Mouse (Mus musculus): ENCODE data around the gene Ppdpf.
A peak's percentile ranks its signal among the peaks of the same experiment; 100 is the strongest.
"Not testable (repeated sequence)": the region's sequence is repeated elsewhere in the genome, so short reads cannot be mapped to it uniquely, and the experiment has no call there.

Gene Ppdpf

DNA sequence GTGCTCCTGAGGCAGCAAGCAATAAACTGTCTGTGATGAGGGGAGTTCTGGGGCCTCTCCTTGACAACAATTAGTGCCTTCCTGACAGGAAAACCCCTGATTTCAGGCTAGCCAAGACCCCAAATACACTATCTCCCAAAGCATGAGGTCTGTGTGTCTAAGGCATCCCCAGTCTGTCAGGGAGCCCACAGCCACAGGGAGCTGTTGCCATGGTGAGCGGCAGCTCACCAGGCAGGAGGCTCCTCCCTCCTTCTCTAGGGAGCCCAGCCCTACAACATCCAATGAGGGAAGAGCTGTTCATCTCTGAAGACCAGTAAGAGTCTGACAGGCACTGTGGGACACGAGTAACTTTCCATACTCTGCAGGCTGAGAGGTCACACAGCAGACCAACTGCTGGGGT lies 27.3 kb upstream of the Ppdpf start:
- peak; percentile 69 to 75 for DNase-seq

DNA sequence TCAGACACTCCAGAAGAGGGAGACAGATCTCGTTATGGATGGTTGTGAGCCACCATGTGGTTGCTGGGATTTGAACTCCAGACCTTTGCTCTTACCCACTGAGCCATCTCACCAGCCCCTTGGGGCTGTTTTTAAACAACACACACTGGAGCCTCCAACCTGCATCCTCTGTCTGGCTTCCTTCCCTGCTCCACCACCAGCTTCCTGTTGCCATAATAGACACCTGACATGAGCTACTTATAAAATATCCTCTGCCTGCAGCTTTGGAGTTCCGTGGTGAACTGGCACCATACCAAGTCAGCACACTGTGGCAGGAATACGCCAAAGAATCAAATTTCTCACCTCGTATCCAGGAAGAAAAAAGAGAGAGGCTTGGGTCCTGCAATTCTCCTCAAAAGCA lies 26.2 kb upstream of the Ppdpf start:
- peak in 1 of 2 experiments; percentile 31 for DNase-seq

DNA sequence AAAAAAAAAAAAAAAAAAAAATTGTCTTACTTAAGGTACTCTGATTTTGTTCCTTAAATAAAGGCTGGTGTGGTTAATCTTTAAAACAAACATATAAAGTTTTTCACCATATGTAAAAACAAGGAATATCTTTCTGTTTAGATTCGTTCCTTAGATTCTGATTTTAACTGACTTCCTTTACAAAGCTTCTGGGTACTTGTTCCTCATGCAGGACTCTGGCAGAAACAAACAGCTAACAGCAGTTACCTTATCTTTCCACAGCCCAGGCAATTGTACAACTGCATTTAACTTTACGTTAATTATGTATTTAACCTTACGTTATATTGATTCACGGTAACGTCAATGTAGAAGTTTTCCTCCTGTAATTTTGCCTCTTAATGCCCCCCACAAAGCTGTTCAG lies 20.6 kb upstream of the Ppdpf start:
- no peak for DNase-seq

DNA sequence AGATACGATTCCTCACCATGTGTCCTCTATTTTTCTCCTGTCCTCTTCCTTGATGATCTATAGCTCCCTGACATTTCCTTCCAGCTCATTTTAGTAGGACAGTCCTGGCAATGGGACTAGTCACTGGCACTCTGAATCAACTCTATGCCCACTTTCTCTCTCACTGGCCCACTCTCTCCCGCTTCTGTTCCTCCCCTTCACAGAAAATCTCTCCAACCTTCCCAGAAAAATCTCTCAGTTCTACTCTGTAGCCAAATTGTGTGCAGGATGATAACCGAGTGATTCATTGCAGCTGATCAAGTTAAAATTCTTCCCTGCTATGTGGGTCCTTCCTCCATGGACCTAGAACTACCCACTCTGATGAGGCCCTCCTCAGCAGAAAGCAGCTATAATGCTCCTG lies 12.4 kb upstream of the Ppdpf start:
- DNase-seq: no peak

DNA sequence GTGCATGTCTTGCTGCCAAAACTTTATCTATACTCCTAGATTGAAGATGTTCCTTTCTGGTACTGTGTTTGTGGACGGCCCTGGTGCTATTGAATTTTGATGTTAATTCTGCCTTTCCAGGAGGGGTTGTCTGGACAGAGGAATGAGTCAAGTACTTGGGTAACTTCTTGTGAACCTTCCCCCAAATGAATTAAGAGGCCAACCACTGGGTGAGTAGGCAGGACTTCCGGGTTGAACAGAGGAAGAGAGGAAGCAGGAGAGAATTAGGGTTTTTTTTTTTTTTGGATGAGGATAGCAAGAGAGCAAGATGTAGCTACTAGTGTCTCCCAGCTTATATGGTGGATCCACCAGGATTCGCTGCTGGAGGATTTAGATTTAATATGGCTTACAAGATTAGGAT lies 9.0 kb upstream of the Ppdpf start:
- no peak for DNase-seq

DNA sequence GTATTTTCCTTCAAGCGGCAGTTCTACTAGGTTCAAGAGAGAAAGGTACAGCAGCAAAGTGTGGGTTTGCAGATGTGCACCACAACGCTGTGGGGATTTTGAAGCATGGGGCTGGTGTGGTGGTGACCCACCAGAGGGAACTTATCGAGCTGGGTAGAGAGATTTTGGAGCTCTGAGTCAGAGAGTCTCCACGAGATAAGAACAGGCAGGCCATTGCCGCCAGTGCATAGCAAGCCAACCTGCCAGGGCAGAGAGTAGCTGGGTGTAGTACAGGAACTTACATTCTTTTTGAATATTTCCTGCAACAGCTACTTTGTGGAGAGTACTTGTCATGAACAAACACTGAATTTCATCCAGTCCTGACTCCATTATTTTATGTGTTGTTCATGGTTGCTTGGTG lies 8.6 kb upstream of the Ppdpf start:
- DNase-seq: no peak

DNA sequence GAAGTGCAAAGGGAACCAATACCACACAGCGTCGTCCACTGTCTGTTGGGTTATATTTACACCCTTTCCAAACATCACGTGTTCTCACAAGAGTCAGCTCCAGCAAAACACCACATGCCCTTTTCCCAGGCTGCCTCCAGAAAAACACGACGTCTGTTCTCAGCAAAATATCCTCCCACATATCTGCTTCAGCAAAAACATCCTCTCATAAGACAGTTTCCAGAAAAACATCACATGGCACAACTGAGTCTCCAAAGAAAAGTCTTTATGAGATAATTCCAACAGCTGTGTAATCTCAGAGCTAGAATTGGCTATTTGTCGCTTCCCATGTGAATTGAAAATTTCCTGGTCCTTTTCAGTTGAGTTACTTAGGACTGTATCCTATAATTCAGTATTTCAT lies 6.1 kb upstream of the Ppdpf start:
- DNase-seq: no peak

DNA sequence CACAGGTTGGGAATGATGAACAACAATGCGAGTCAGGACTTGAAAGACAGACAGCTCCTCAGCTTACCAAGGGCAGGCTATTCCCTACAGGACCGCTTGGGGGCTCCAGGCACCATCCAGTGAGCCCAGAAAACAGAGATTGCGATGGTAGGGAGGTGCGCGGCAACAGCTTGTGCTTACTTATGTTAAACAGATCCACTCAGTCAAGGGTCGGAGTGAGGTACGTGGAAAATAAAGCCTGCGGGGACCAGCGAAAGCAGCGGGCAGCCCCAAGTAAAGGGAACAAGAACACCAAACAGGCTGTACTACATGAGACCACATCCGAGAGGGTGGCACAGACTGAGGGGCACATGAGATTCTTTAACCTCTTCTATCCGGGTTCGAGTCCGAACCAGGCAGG lies 412 bp upstream of the Ppdpf start:
- DNase-seq: peak; percentile 91 to 92

DNA sequence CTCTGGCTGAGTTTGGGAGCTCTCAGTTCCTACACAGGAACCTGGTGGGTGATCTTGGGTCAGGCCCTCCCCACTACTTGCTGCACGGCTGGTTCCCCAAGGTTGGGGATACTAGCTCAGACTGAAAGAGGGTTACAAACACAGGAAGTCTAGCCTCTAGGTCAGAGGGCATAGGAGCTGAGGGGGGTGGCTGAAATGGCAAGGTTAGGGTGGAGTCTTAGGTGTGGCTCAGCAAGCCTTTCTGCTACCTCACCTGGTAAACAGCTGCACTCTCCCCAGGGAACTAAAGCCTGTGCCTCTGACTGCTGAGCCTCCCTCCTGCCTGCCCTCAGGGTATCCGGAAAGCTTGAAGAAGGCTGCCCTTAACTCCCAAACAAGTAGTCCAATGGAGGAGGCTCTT lies 1.6 kb downstream of the Ppdpf start:
- DNase-seq: no peak

DNA sequence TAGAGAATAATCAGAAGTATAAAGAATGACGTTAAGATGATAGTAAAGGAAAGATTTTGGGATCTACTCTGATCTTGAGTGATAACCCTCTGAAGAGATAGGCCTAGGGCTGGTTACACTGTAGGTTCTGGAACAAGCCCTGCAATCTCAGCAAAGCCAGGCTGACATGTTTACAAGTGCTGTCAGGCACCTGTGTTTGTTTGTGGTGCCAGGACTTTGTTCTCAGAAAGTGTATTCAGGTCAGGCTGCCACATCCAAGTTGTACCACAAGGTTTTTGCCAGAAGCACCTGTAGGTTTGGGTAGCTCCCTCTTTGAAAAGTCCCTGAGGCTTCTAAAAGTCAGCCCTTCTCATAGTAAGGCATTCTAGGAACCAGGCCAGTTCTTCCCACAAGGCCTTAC lies 2.3 kb downstream of the Ppdpf start:
- no peak for DNase-seq

DNA sequence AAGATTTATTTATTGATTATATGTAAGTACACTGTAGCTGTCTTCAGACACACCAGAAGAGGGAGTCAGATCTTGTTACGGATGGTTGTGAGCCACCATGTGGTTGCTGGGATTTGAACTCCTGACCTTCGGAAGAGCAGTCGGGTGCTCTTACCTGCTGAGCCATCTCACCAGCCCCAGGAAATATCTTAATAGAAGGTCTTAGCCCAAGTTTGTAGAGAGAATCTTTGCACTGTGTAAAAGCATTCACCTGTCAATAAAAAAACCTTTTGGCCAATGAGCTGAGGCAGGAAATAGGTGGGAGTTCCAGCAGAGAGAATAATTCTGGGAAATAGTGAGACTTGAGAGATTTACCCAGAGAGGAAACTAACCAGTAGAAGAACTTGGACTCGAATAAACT lies 4.3 kb downstream of the Ppdpf start:
- DNase-seq: not testable (repeated sequence)

DNA sequence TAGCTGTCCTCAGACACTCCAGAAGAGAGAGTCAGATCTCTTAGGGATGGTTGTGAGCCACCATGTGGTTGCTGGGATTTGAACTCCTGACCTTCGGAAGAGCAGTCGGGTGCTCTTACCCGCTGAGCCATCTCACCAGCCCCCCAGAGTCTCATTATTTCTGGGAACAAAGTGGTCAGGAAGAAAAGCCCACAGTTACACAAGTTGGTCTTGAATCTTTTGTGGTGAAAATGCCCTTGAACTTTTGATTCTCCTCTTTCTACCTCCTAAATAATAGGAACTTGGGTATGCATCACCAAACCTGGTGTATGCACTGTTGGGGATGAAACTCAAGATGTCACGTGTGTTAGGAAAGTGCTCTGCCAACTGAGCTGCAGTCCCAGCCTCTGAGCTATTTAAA lies 4.9 kb downstream of the Ppdpf start:
- no peak for DNase-seq

DNA sequence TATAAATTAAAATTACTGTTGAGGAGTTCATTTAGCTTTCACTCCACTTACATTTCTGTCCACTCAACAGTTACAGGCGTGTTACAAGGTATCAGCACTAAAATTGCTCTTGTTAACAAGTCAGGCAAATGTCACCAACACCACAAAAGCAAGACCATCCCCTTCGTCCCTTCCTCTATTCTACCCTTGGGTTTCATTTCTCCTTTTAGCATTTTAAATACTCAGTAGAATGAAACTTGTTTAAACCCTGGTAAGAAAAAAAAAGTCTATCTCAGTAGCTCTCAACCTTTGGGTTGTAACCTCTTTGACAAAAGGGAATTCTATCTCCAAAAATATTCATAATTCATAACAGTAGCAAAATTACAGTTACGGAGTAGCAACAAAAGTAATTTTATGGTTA lies 6.0 kb downstream of the Ppdpf start:
- no peak for DNase-seq

DNA sequence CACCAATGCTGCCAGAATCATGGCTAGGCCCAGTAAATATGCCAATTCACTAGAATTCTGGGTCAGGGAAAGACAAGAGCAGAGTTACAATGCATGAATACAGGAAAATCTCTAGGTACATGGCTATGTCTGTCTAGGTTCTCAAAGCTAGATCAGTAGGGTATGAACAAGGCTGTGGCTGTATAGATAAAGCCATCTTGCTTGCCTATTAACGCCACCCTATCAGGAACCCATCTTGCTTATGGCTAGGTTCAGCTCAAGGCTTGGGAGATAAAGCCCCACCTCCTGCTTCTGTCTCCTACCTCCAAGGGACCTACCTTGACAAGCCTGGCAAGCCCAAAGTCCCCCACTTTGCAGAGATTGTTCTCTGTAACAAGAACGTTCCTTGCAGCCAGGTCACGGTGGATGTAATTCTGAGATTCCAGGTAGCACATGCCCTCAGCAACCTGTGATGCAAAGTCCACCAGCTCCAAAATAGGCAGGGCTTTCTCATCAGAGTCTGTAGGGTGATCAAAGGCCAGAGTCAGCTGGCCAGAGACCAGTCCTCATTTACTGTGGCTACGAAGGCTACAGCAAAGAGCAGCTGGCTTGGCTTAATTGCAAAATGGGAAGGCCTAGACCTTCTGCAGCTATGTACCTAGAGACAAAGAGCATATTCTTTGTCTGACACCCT lies 9.7 kb downstream of the Ppdpf start:
- no peak for DNase-seq

DNA sequence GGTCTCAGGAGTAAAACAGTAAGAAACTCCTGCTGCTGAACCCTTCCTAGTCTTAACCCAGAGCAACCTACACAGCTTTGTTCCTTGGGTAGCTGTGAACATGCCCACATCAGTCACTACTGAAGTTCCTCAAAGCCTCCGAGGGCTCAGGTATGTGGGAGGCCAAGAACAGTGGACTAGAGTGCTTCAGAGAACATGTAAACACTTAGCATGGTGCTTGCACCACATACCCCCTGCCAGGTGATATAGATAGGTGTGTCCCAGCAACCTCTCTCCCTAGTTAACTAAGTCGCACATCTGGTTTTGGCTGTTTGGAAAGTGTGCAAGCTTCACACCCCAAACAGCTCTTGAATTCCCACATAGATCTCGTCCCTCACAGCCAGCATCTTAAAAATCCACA lies 14.6 kb downstream of the Ppdpf start:
- DNase-seq: no peak

DNA sequence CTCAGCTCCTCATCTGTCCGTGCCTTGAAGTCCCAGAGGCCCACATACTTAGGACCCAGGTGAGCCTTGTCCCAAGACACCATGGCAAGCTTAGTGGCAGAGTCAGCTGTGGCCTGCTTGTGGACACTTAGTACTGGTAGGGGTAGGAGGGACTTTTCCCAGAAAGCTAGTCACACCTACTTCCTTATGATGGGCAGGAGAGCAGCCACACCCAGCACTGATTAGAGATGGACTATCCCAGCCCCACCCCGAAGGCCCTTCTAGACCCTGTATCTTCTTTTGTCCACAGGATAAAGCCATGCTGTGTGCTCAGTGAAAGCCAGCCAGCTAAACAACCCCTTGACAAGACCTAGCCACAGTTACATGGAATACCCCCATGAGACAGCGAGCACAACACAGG lies 15.4 kb downstream of the Ppdpf start, which contains the start of gene Ptk6:
Gene Ptk6, minus strand, starts transcription at position 368 of the 400 bp plus-strand sequence.
- no peak for DNase-seq

DNA sequence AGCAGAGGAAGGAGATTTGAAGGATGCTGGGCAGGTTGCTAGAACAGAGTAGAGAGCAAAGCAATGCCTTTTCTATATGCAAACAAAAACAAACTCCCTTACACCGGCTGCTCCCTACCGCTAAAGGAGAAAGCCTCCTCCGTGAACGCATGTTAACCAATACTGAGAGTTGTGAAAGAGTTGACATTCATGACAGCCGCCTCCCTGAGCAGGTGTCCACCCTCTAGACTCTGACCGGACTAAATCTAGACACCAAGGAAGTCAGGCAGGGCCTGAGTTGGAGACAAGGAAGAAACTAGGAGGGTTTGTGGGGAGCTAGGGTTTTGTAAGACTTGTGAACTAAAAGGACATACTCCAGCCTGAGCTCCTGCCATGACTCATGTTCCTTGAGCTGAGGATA lies 15.8 kb downstream of the Ppdpf start:
- no peak for DNase-seq

DNA sequence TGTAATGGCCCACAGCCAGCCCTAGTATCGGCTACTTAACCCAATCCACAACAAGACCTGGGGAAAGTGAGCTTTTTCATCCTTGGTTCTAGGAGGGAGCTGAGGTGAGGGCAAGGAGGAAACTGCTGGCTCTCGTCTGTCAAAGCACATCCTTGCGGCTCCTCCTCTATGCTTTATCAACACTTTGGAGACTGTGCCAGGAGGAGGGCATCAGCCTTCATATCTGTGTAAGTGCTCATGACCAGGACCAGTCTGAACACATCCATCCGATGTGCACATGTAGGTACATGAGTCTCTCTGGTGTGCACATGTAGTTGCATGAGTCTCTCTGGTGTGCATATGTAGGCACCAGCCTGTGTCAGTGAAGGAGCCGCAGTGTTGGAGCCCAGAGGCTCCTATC lies 18.6 kb downstream of the Ppdpf start:
- DNase-seq: no peak

DNA sequence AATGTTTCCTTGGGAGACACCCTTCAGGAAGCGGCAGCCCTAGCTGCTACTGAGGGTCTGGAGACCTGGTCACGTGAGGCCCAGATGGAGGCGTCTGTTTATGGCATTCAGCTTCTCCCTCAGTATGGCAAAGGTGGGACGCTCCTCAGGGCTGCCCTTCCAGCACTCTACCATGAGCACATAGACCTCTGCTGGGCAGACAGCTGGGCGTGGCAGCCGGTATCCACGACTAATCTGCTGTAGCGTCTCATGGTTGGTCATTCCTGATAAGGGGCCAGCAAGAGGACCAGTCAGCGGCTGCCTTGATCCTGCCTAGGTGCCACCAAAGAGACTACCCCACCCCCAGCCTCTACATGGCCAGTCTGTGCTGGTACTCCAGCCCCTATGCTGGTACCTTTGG lies 19.1 kb downstream of the Ppdpf start:
- no peak for DNase-seq

DNA sequence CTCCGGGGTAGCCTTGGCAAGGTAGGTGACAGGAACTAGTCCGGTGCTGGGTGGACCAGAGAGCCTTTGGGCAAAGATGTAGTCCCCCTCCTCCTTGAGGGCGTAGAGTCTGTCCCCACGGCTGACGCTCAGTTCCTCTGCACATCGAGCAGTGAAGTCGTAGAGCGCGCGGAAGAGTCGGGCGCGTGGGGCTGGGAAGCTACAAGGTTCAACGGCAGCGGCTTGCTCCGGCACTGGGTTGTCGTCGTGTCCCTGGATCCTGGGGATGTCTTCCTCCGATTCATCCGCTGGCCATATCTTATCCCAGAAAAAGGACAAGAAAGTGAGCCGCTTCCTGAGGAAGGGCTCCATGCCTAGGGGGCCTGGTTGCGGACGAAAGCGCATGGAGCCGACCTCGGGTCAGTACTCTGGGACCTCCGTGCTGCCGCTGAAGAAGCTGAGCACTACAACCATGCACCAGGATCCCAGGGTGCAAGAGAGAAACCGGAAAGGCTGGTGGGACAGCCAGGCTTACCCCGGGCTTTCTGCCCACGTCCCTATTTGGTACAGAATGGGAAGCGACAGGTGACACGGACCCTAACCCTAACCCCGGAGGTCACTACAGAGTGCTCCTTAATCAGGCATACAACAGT lies 25.5 kb downstream of the Ppdpf start:
- no peak for DNase-seq

DNA sequence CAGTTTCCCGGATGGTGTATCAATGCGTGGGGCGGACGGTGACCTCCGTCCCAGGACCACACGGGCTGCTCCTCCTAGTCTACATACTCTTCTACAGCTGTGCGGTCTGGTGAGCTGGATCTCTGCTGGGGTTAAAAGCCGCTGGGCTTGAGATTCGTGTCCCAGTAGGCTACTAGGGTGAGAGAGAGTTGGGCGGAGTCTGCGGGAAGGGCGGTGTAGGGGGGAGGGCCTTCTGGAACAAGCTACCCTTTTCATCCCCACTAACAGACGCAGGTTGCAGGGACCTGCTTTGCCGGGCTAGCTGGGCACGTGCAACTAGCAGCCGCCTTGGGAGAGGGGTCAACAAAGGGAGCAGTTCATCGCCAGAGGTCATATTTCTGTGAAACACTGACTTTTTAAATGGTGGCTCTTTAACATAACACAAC lies 26.0 kb downstream of the Ppdpf start, which contains the start of gene Srms:
Gene Srms, minus strand, starts transcription at position 165 of the 425 bp plus-strand sequence.
- DNase-seq: no peak

DNA sequence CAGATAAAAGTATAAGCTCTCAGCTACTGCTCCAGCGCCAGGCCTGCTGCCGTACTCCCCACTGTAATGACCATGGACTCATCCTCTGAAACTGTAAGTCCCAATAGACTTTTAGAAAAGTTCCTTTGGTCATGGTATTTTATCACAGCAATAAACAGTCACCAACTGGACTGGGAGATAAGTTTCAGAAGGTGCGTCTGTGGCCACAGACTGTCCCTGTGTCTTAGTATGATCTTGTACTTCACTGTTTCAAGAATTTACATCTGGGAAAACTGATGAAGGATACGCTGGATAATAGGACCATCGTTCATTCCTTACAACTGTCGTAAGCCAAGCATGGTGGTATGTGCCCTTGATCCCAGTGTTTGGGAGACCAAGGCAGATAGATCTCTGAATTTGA lies 29.0 kb downstream of the Ppdpf start:
- DNase-seq: no peak

DNA sequence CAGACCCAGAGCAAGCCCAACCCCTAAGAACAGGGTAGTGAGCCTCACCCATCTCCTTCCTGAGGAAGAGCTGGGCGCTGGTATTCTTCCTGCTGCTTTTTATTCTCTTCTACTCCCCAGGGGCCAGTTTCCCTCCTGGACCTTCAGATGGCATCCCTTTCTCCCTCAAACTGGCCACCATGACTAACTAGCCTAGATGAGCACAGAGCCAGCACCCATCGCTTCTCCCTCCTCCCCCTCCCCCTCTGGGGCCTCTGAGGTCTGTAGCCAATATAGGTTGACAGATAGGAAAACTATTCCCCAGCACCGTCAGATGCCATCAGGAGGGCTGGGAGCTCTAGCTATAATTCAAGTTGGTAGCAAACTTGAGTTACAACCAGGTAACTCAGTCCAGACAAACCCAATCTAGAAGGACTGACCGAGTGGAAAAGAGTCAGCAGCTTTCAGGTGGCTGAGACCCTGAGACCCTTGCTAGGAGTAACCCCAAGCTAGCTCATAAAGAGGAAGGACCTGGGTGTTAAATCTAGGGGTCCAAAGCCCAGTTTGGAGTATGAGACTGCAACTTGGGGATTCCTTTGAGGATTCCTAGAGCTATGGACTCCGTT lies 31.9 kb downstream of the Ppdpf start:
- DNase-seq: no peak

DNA sequence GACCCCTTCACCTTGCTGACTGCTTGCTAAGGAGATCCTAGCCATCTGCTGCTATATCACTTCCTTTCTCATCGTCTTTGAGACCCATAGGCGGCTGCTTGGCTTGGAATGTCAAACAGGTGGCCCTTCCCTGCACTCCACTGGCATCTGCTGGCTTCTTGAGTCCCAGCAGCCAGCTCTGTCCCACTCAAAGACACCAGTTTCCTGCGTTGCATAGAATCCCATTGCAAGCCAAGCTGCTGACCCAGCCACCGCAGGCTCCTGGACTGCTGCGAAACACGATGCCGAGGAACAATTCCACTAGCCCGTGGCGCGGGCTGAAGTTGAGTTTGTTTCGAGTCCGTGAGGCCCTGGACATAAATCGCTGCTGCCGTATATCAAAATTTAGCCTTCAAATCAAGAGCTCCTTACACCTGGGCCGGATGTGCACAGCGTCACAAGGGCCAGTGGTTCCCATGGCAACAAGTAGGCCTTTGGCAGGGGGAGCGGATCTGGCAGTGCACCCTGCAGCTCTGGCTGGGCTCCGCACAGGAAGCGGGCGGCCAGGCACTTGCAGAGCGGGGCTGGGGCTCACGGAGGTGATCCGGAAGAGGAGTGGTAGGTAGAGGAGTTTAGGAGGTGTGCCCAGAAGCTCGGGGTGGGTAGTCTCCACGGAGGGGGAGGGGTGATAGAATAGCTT lies 32.6 kb downstream of the Ppdpf start, which contains the start of gene Fndc11:
Gene Fndc11, plus strand, starts transcription at position 476 of the 679 bp plus-strand sequence.
- peak; percentile 59 to 61 for DNase-seq

Data from cerebellum, adult 18-20 months (tissue).